Mouse (Mus musculus) heart, adult 18-20 months (tissue): ENCODE measurements around the gene Fam131c. TPM values are rescaled to one million over a fixed set of nuclear protein-coding genes. Genes with fewer than 3 reads are reported as not detected.
A peak's percentile ranks its signal among the peaks of the same experiment; 100 is the strongest.

Experiments used
- DNase-seq, 2 experiments: peaks; one replicate each; pipeline ENCODE4 v3.0.0; 2021 to 2022; ENCODE audit warnings: mixed read lengths in 1 of 2
- total RNA-seq, 2 experiments: library from RNA; stranded (reverse); gene quantifications; 2 replicates each; pipeline ENCODE4 v1.2.3; 2021

Fam131c gene
- total RNA-seq, 2 experiments from 2014 or later = 3.1 to 3.7 TPM

- no peak for DNase-seq
Observed at GRCm38 (mm10) chr4:141411430-141411992, 43.5 kb downstream of the Fam131c start.

- no peak for DNase-seq
Observed at GRCm38 (mm10) chr4:141415924-141416323, 47.9 kb downstream of the Fam131c start, which contains the start of gene Clcnkb. Gene Clcnkb, minus strand, starts transcription at chr4:141416014.

- DNase-seq = peak; percentile 24 to 65
Observed at GRCm38 (mm10) chr4:141419398-141420191, 51.6 kb downstream of the Fam131c start.

GRCm38 (mm10) chr4:141420192-141420829, 52.3 kb downstream of the Fam131c start, which contains the start of gene Hspb7:
Gene Hspb7, plus strand, starts transcription at chr4:141420779.
- DNase-seq = peak in 1 of 2 experiments; percentile 56

GRCm38 (mm10) chr4:141420886-141421285, 52.9 kb downstream of the Fam131c start:
- DNase-seq = peak; percentile 57 to 64

GRCm38 (mm10) chr4:141421423-141421822, 53.4 kb downstream of the Fam131c start:
- DNase-seq = peak; percentile 88 to 90

- peak in 1 of 2 experiments; percentile 49 for DNase-seq
Observed at GRCm38 (mm10) chr4:141422841-141423240, 54.8 kb downstream of the Fam131c start.

- DNase-seq = peak; percentile 68 to 69
Observed at GRCm38 (mm10) chr4:141423288-141423687, 55.3 kb downstream of the Fam131c start.

GRCm38 (mm10) chr4:141423691-141424431, 55.8 kb downstream of the Fam131c start:
- peak in 1 of 2 experiments; percentile 33 for DNase-seq

GRCm38 (mm10) chr4:141425484-141426479, 57.8 kb downstream of the Fam131c start:
- peak; percentile 82 to 84 for DNase-seq

GRCm38 (mm10) chr4:141426796-141427745, 59.1 kb downstream of the Fam131c start:
- DNase-seq = peak; percentile 55 to 59

- no peak for DNase-seq
Observed at GRCm38 (mm10) chr4:141427921-141428320, 59.9 kb downstream of the Fam131c start.

- DNase-seq = no peak
Observed at GRCm38 (mm10) chr4:141429381-141429780, 61.4 kb downstream of the Fam131c start.

- peak in 1 of 2 experiments; percentile 61 for DNase-seq
Observed at GRCm38 (mm10) chr4:141429847-141430246, 61.8 kb downstream of the Fam131c start.

GRCm38 (mm10) chr4:141430997-141431396, 63.0 kb downstream of the Fam131c start:
- DNase-seq = peak; percentile 75 to 88

GRCm38 (mm10) chr4:141432666-141433065, 64.6 kb downstream of the Fam131c start:
- no peak for DNase-seq

- no peak for DNase-seq
Observed at GRCm38 (mm10) chr4:141433191-141433590, 65.2 kb downstream of the Fam131c start.
